Mouse (Mus musculus): ENCODE measurements around the gene Prdm12. TPM values are rescaled to one million over a fixed set of nuclear protein-coding genes. Genes with fewer than 3 reads are reported as not detected.
A peak's percentile ranks its signal among the peaks of the same experiment; 100 is the strongest.

The Prdm12 gene
- polyA plus RNA-seq, 1 experiment from 2014 or later = 11.3 TPM

DNA sequence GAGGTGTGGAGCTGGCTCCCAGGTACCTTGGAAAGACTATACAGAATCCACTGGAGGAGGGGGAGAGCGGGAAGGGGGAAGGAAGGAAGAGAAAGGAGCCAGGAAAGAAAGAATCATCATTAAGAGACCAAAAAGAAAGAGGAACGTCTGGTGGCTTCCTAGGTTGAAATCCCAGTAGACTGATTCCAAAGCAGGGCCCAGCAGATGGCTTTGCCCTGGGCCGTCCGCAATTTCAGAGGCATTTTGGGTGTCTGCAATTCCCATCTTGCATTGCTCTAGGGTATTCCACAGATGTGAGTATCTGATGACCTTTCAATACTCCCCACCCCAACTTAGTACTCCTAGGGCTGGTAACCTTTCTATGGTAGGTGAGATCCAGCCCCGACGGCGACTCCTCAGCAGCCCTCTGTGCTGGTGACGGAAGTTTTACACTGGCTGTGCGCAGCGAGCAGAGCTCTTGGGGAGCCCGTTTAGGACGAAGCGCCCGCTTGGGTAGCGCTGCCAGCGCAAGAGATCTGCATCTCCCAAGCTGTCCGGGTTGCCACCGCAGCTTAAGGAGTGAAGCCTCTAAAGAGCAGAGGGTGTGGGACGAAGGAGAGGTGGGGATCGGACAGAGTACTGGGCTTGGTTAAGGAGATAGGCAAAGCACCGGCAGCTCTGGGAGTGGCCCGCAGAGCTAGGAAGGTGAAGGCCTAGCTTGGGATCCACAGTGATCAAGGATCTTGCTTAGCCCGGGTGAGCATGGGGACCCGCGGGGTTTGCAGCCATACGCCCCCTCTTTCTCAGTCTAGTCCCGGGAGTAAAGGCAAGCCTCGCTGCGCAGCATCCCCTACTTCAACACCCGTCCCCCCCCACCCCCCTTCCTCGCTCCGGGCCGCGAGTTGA is 1.0 kb upstream of the Prdm12 start:
- H3K27me3 ChIP-seq (ENCODE audit: control insufficient read depth, insufficient read depth, low read length) = peaks cover 98% of the 10 kb centered on the region

DNA sequence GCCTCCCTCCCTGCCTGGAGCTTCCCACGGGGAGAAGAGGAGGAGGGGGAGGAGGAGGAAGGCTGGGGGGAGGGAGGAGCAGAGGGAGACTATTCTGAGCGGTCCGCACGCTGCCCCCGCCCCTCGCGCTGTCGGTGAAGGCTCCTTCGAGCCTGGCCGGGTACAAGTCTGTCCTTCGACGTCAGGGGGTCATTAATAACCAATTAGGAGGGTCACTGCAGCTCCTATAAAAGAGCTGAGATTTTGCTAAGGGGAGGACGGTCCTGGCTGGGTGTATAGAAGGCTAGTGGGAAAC is 424 bp upstream of the Prdm12 start:
- H3K4me3 ChIP-seq (ENCODE audit: low read depth, low read length) = peak overlapping the region; percentile 35
- H3K4me2 ChIP-seq = peak overlapping the region; percentile 64
- peak overlapping the region; percentile 9; the same call in 1 of the 2 replicates for H3K9ac ChIP-seq (ENCODE audit: low read length)
- peaks cover 50% of the 10 kb centered on the region for H3K4me1 ChIP-seq (ENCODE audit: control insufficient read depth, insufficient read depth, low read length)
- no peaks in the 10 kb centered on the region for H3K9me3 ChIP-seq (ENCODE audit: control insufficient read depth, low read length)
- H3K36me3 ChIP-seq (ENCODE audit: control insufficient read depth, insufficient read depth, low read length) = no peaks in the 10 kb centered on the region
- H3K27me3 ChIP-seq (ENCODE audit: control insufficient read depth, insufficient read depth, low read length) = peaks cover 98% of the 10 kb centered on the region
- 0% methylated on average over 12 of the region's 13 CpGs for WGBS
- no peak for DNase-seq (ENCODE audit: low spot score, missing footprints)
- no peak overlapping the region for H3K27ac ChIP-seq (ENCODE audit: low read depth, low read length)
- peak; percentile 6; the same call in 1 of the 2 replicates for ATAC-seq (ENCODE audit: low FRiP score)

More for the DNA sequence above, 1.0 kb upstream of the Prdm12 start:
- Histone ChIP-seq H3K4me1 (ENCODE audit: control insufficient read depth, insufficient read depth, low read length) (peaks cover 50% of the 10 kb centered on the region), H3K9me3 (ENCODE audit: control insufficient read depth, low read length) (no peaks in the 10 kb centered on the region), H3K4me3 (ENCODE audit: low read depth, low read length) (peak overlapping the region; percentile 35), H3K9ac (ENCODE audit: low read length) (peak overlapping the region; percentile 11; the same call in 1 of the 2 replicates), H3K4me2 (peak overlapping the region; percentile 64), H3K27ac (ENCODE audit: low read depth, low read length) (no peak overlapping the region), H3K36me3 (ENCODE audit: control insufficient read depth, insufficient read depth, low read length) (no peaks in the 10 kb centered on the region)
- DNase-seq (ENCODE audit: low spot score, missing footprints) (peak; percentile 95), ATAC-seq (ENCODE audit: low FRiP score) (no peak)
- under 1% methylated on average over 33 of the region's 34 CpGs for WGBS

DNA sequence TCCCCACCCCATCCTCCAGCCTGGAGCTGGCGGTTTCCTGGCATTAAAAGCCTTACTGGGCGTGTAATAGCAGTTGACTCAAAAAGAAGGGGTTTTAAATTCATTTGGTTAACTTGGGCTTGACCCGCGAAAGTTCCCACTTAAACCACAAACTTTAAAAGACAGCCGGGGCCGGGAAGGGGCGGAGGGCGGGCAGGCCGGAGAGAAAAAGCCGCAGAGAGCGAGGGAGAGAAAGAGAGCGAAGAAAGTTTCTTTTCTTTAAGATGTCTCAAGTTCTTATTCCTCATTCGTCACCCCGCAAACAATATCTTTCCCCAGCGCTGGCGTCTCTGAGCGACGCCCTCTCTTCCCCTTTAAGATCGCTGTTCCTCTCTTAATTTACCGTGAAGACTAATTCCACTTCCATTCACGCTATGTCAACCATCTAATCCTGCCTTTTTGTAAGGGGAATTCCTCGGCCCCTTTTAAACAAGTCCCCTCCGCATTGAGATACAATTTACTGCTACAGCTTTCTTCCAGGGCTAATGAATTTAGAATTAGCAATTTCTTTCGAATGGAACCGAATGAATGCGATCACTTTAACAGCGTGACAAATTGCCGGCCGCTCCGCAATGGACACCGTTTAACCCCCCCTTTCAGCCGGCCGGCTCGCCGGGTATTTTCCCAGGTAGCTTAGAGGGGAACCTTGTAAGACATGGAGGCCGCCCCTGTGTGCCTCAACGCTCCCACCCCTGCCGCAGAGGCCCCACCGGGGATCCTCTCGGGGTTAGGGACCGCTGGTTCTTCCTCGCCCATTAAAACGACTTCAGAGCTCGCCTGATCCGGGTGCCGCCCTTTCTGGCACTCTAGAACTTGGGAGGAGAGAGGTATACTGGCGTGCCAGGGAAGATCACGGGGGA is 1.0 kb downstream of the Prdm12 start:
- WGBS = under 1% methylated on average over 48 of the region's 48 CpGs
- peak overlapping the region; percentile 64 for H3K4me2 ChIP-seq
- ATAC-seq (ENCODE audit: low FRiP score) = peak; percentile 45
- peaks cover 98% of the 10 kb centered on the region for H3K27me3 ChIP-seq (ENCODE audit: control insufficient read depth, insufficient read depth, low read length)
- H3K4me3 ChIP-seq (ENCODE audit: low read depth, low read length) = peak overlapping the region; percentile 35
- no peaks in the 10 kb centered on the region for H3K9me3 ChIP-seq (ENCODE audit: control insufficient read depth, low read length)
- H3K36me3 ChIP-seq (ENCODE audit: control insufficient read depth, insufficient read depth, low read length) = no peaks in the 10 kb centered on the region
- peak overlapping the region; percentile 42; the same call in 1 of the 2 replicates for H3K27ac ChIP-seq (ENCODE audit: low read depth, low read length)
- H3K4me1 ChIP-seq (ENCODE audit: control insufficient read depth, insufficient read depth, low read length) = peaks cover 40% of the 10 kb centered on the region
- peak; percentile 98 for DNase-seq (ENCODE audit: low spot score, missing footprints)
- peak overlapping the region; percentile 46; the same call in 1 of the 2 replicates for H3K9ac ChIP-seq (ENCODE audit: low read length)

DNA sequence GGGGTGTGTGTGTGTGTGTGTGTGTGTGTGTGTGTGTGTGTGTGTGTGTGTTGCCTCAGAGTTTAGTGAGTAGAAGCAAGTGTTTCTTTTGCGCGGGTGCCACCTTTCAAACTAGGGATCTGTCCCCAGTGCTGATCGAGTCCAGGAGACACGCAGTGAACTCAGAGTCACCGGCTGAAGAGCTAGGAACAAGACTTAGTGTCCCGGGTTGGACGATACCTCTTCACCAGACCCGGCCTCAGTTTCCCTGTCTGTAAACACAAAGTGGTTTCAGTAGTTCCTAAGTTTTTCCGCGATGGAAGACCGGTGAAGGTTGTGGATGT is 1.6 kb downstream of the Prdm12 start:
- ATAC-seq (ENCODE audit: low FRiP score) = no peak
- no peaks in the 10 kb centered on the region for H3K9me3 ChIP-seq (ENCODE audit: control insufficient read depth, low read length)
- H3K36me3 ChIP-seq (ENCODE audit: control insufficient read depth, insufficient read depth, low read length) = no peaks in the 10 kb centered on the region
- H3K4me3 ChIP-seq (ENCODE audit: low read depth, low read length) = peak overlapping the region; percentile 35
- DNase-seq (ENCODE audit: low spot score, missing footprints) = no peak
- WGBS = under 1% methylated on average over 11 of the region's 11 CpGs
- no peak overlapping the region for H3K27ac ChIP-seq (ENCODE audit: low read depth, low read length)
- H3K9ac ChIP-seq (ENCODE audit: low read length) = no peak overlapping the region; the same call in 1 of the 2 replicates
- peak overlapping the region; percentile 64 for H3K4me2 ChIP-seq
- H3K27me3 ChIP-seq (ENCODE audit: control insufficient read depth, insufficient read depth, low read length) = peaks cover 99% of the 10 kb centered on the region
- peaks cover 34% of the 10 kb centered on the region for H3K4me1 ChIP-seq (ENCODE audit: control insufficient read depth, insufficient read depth, low read length)

DNA sequence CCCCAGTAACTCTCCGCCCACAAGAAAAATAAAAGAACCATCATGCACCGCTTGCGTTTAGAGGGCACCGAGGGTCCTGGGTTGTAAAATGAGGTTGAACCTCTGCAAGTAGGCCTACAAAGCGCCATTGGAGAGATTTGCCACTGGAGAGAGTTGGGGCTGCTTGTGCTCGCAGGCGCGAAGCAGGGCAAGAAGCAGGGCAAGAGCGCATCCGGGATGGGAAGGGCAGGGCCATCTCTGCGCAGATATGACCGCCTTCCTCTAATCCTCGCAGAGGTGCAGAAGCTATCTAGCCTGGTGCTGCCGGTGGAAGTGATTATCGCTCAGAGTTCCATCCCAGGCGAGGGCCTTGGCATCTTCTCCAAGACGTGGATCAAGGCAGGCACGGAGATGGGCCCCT is 2.1 kb downstream of the Prdm12 start:
- Histone ChIP-seq H3K27me3 (ENCODE audit: control insufficient read depth, insufficient read depth, low read length) (peaks cover 99% of the 10 kb centered on the region), H3K36me3 (ENCODE audit: control insufficient read depth, insufficient read depth, low read length) (no peaks in the 10 kb centered on the region), H3K4me2 (peak overlapping the region; percentile 64), H3K4me3 (ENCODE audit: low read depth, low read length) (peak overlapping the region; percentile 35), H3K9me3 (ENCODE audit: control insufficient read depth, low read length) (no peaks in the 10 kb centered on the region), H3K27ac (ENCODE audit: low read depth, low read length) (no peak overlapping the region), H3K4me1 (ENCODE audit: control insufficient read depth, insufficient read depth, low read length) (peaks cover 30% of the 10 kb centered on the region), H3K9ac (ENCODE audit: low read length) (no peak overlapping the region; the same call in 1 of the 2 replicates)
- DNase-seq (ENCODE audit: low spot score, missing footprints) = peak; percentile 92
- no peak for ATAC-seq (ENCODE audit: low FRiP score)
- WGBS = 1% methylated on average over 18 of the region's 18 CpGs

DNA sequence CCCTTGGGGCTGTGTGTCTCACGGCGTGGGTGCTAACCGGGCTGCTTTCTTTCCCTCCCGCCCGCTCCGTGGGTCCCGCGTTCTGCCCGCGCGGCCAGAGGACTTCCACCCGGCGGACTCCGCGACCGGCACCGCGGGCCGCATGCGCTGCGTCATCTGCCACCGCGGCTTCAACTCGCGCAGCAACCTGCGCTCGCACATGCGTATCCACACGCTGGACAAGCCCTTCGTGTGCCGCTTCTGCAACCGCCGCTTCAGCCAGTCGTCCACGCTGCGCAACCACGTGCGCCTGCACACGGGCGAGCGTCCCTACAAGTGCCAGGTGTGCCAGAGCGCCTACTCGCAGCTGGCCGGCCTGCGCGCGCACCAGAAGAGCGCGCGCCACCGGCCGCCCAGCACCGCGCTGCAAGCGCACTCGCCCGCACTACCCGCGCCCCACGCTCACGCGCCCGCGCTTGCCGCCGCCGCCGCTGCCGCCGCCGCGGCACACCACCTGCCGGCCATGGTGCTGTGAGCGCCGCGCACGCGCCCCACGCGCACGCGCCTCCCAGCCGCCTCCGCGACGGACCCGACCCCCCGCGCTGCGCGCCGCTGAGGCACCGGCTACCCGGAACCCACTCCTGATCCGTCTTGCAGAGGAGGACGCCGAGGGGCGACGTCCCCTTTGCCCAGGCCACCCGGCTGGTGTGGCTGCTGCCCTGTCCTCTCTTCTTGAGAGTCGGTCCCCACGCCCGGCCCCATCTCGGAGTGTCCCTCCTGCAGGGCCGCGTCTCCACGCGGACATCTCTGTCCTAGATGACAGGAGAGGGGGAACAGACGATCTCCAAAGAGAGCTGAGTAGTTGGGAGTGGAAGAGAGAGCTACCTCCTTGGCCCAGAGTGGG is 14.4 kb downstream of the Prdm12 start:
- ATAC-seq (ENCODE audit: low FRiP score) (peak; percentile 33; the same call in 1 of the 2 replicates), DNase-seq (ENCODE audit: low spot score, missing footprints) (peak; percentile 95)
- H3K9me3 ChIP-seq (ENCODE audit: control insufficient read depth, low read length) = no peaks in the 10 kb centered on the region
- peak overlapping the region; percentile 47 for H3K4me3 ChIP-seq (ENCODE audit: low read depth, low read length)
- H3K9ac ChIP-seq (ENCODE audit: low read length) = peak overlapping the region; percentile 24; the same call in 1 of the 2 replicates
- peak overlapping the region; percentile 83 for H3K4me2 ChIP-seq
- no peaks in the 10 kb centered on the region for H3K36me3 ChIP-seq (ENCODE audit: control insufficient read depth, insufficient read depth, low read length)
- H3K27me3 ChIP-seq (ENCODE audit: control insufficient read depth, insufficient read depth, low read length) = peaks cover 85% of the 10 kb centered on the region
- under 1% methylated on average over 95 of the region's 109 CpGs for WGBS
- peaks cover 10% of the 10 kb centered on the region for H3K4me1 ChIP-seq (ENCODE audit: control insufficient read depth, insufficient read depth, low read length)
- no peak overlapping the region for H3K27ac ChIP-seq (ENCODE audit: low read depth, low read length)

DNA sequence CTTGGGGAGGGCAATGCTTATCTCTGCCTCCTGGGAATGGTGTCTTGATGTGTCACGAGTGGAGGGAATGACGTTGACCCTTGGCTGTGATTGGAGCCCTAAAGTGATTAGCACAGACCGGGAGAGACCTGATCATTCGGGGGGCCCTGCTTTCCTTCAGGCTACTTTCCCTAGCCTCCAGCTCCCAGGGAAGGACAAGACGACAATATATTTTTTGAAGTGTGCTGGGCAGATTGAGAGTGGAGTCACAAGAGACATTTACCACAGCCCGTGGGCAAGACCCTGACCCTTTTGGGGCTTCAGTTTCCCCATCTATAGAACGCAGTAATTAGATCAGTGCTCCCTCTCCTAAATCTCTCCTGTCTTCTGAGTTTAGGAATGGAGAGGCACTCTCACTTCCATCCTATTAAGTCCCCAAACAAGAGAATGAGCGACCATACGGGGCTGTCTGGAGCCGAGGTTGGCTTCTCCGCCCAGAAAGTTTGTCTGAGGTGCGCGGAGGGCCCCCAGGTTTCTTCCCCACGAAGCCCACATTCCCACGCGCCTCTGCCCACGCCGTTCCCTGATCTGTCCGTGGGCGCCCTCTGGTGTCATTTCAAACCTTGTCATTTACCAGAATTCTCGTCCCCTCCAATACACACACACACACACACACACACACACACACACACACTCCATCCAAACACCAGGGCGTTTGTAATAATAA is 15.2 kb downstream of the Prdm12 start:
- H3K9ac ChIP-seq (ENCODE audit: low read length) = no peak overlapping the region
- ATAC-seq (ENCODE audit: low FRiP score) = peak; percentile 22; the same call in 1 of the 2 replicates
- peak overlapping the region; percentile 47 for H3K4me3 ChIP-seq (ENCODE audit: low read depth, low read length)
- H3K36me3 ChIP-seq (ENCODE audit: control insufficient read depth, insufficient read depth, low read length) = no peaks in the 10 kb centered on the region
- H3K27me3 ChIP-seq (ENCODE audit: control insufficient read depth, insufficient read depth, low read length) = peaks cover 77% of the 10 kb centered on the region
- peaks cover 10% of the 10 kb centered on the region for H3K4me1 ChIP-seq (ENCODE audit: control insufficient read depth, insufficient read depth, low read length)
- H3K9me3 ChIP-seq (ENCODE audit: control insufficient read depth, low read length) = no peaks in the 10 kb centered on the region
- peak overlapping the region; percentile 83; the same call in 1 of the 2 replicates for H3K4me2 ChIP-seq
- DNase-seq (ENCODE audit: low spot score, missing footprints) = peak; percentile 93
- H3K27ac ChIP-seq (ENCODE audit: low read depth, low read length) = no peak overlapping the region
- WGBS = 6% methylated on average over 22 of the region's 22 CpGs

DNA sequence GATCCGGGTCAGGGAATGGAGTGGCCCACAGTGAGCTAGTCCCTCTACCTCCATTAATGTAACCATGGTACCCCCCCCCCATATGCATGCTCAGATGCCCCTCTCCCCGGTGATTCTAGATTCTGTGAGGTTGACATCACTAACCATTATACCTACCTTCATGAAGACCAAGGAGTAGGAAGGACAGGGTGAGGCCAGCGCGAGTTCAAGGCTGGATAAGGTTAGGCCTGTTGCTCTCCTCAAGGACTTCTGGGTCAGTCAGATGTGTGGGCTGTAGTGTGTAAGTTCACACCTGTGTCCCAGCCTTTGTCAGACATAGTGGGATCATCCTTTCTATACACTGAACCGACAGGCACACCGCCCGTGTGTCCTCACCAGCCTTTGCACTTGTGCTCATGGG is 16.5 kb downstream of the Prdm12 start:
- no peak overlapping the region for H3K27ac ChIP-seq (ENCODE audit: low read depth, low read length)
- peaks cover 10% of the 10 kb centered on the region for H3K4me1 ChIP-seq (ENCODE audit: control insufficient read depth, insufficient read depth, low read length)
- H3K9ac ChIP-seq (ENCODE audit: low read length) = no peak overlapping the region
- peaks cover 66% of the 10 kb centered on the region for H3K27me3 ChIP-seq (ENCODE audit: control insufficient read depth, insufficient read depth, low read length)
- peak; percentile 81 for DNase-seq (ENCODE audit: low spot score, missing footprints)
- H3K4me3 ChIP-seq (ENCODE audit: low read depth, low read length) = no peak overlapping the region
- no peaks in the 10 kb centered on the region for H3K36me3 ChIP-seq (ENCODE audit: control insufficient read depth, insufficient read depth, low read length)
- H3K4me2 ChIP-seq = no peak overlapping the region
- no peaks in the 10 kb centered on the region for H3K9me3 ChIP-seq (ENCODE audit: control insufficient read depth, low read length)
- no peak for ATAC-seq (ENCODE audit: low FRiP score)
- 85% methylated on average over 7 of the region's 7 CpGs for WGBS
